Mouse (Mus musculus) limb, embryonic 13.5 days (tissue): ENCODE measurements around the gene Tk1. TPM values are rescaled to one million over a fixed set of nuclear protein-coding genes. Genes with fewer than 3 reads are reported as not detected.

Source experiments
- ATAC-seq: fragments of 200-750 bp; cut with Nextera tagmentation; 2 replicates; pipeline ENCODE4 v1.8.0; 2017; ENCODE audit warnings: low read depth, moderate number of reproducible peaks, moderate TSS enrichment; ENCODE audit not compliant: low FRiP score
- H3K27ac ChIP-seq: fragments of 300-500 bp; sonication (generic); 2 replicates; pipeline ENCODE4 v1.5.1; 2015; ENCODE audit warnings: inconsistent platforms, mild to moderate bottlenecking, moderate library complexity
- H3K27me3 ChIP-seq: fragments of 300-500 bp; sonication (generic); 2 replicates; pipeline ENCODE4 v1.6.1; 2015; ENCODE audit warnings: mild to moderate bottlenecking, inconsistent platforms
- H3K36me3 ChIP-seq: fragments of 300-500 bp; sonication (generic); 2 replicates; pipeline ENCODE4 v1.6.1; 2015; ENCODE audit warnings: inconsistent platforms, mild to moderate bottlenecking, moderate library complexity
- H3K4me1 ChIP-seq: fragments of 300-500 bp; sonication (generic); 2 replicates; pipeline ENCODE4 v1.6.1; 2015; ENCODE audit warnings: inconsistent platforms
- H3K4me2 ChIP-seq: fragments of 300-500 bp; sonication (generic); replicated peaks from 2 replicates; pipeline ENCODE4 v1.6.1; 2015; ENCODE audit warnings: inconsistent platforms, mild to moderate bottlenecking, moderate library complexity
- H3K4me3 ChIP-seq: fragments of 300-500 bp; sonication (generic); 2 replicates; pipeline ENCODE4 v1.5.1; 2015; ENCODE audit warnings: moderate library complexity, mild to moderate bottlenecking, inconsistent platforms
- H3K9ac ChIP-seq: fragments of 300-500 bp; sonication (generic); 2 replicates; pipeline ENCODE4 v1.6.1; 2015; ENCODE audit warnings: mild to moderate bottlenecking, inconsistent platforms
- H3K9me3 ChIP-seq: fragments of 300-500 bp; sonication (generic); 2 replicates; pipeline ENCODE4 v1.6.1; 2016; ENCODE audit warnings: inconsistent platforms
- WGBS: fragments of 180-500 bp; shearing (Covaris S2); methylation state at CpG from one replicate; pipeline ENCODE4 v1.1.7; 2015; 5-methylcytosine and 5-hydroxymethylcytosine counted together
- polyA plus RNA-seq: library from polyadenylated mRNA; unstranded; fragments of >200 nt; fragmentation: Nextera tagmentation; extraction: Ambion mirVana; gene quantifications from 2 replicates; pipeline ENCODE4 v1.2.1, GENCODE M21; 2015

Gene Tk1
- polyA plus RNA-seq, 1 experiment from 2014 or later, result 133 TPM

GRCm38 (mm10) chr11:117774925-117775324 lies 51.0 kb downstream of the Tk1 start:
- no peak for ATAC-seq
- Histone ChIP-seq H3K9ac (no peak overlapping the region), H3K4me1 (peaks cover 16% of the 10 kb centered on the region), H3K9me3 (no peaks in the 10 kb centered on the region), H3K36me3 (peaks cover 61% of the 10 kb centered on the region), H3K27ac (no peak overlapping the region), H3K4me2 (no peak overlapping the region), H3K4me3 (no peak overlapping the region), H3K27me3 (no peaks in the 10 kb centered on the region)
- 92% methylated on average over 10 of the region's 10 CpGs for whole genome bisulfite sequencing

GRCm38 (mm10) chr11:117772352-117772751 lies 53.5 kb downstream of the Tk1 start:
- no peak overlapping the region for H3K9ac ChIP-seq
- no peak for ATAC-seq
- H3K36me3 ChIP-seq, result peaks cover 72% of the 10 kb centered on the region
- H3K9me3 ChIP-seq, result no peaks in the 10 kb centered on the region
- no peaks in the 10 kb centered on the region for H3K4me1 ChIP-seq
- no peaks in the 10 kb centered on the region for H3K27me3 ChIP-seq
- no peak overlapping the region for H3K27ac ChIP-seq
- 96% methylated on average over 7 of the region's 7 CpGs for WGBS
- H3K4me3 ChIP-seq, result no peak overlapping the region
- no peak overlapping the region for H3K4me2 ChIP-seq

DNA sequence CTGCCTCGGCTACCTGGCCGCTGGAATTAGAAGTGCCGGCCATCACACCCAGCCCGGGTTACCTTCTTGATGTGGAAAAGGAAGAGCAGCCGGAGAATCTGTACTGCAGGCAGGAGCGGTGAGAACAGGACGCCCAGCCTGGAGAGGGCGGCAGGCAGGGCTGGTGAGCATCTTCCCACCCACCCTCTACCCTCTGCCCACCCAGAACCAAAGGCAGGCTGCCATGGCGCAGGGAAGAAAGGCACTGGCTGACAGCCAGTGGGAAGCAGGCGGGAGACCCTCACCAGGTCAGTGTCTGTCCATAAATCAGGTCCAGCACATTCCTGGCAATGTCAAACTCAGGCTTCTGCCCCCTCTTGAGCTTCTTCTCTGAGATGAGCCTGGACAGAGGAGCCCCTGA lies 55.5 kb downstream of the Tk1 start:
- 86% methylated on average over 10 of the region's 10 CpGs for WGBS
- Histone ChIP-seq H3K4me1 (no peaks in the 10 kb centered on the region), H3K36me3 (peaks cover 74% of the 10 kb centered on the region), H3K4me2 (no peak overlapping the region), H3K9ac (no peak overlapping the region), H3K27me3 (no peaks in the 10 kb centered on the region), H3K27ac (no peak overlapping the region), H3K4me3 (no peak overlapping the region), H3K9me3 (no peaks in the 10 kb centered on the region)
- ATAC-seq, result no peak

- ATAC-seq, result no peak
Measured at GRCm38 (mm10) chr11:117769683-117770047, 56.2 kb downstream of the Tk1 start.

DNA sequence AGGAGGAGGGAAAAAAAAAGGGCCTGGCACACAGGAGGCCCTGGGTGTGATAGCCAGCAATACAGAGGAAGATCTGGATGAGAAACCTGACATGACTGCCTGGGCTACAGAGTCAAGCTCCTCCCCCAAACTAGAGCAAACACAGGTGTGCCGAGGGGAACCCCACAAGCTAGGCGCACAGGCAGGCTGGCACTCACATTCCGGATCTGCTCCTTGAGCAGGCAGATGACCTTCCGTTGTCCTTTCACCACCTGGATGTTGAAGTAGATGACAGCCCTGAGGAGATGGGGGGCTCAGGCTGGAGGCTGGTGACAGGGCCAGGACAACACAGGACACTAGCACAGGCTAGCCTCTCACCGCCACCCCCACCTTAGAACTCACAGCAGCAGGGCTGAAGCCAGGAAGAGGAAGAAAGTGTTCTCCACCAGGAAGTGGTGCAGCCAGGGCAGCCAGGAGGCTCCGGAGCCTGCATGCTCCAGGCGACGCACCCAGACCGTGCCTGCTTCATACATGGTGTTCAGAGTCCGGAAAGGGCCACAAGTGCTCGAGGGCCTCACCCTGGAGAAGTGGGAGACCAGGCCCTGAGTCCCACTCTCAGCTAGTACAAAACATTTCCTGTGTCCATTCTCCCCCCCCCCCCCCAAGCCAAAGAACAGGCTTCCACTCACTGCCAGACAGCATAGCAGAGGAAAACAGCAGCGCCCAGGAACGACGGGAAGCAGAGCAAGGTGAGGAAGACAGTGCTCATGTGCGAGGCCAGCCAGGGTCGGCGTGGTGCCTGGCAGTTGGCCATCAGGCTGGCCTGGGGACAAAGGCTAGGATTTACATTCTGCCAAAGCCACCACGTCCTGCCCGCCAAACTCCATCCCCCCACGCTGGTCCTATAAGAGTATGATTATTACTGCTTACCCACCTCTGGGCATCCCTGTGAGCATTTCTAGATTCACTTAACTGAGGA lies 56.9 kb downstream of the Tk1 start:
- Histone ChIP-seq H3K27ac (no peak overlapping the region), H3K4me3 (no peak overlapping the region), H3K36me3 (peaks cover 76% of the 10 kb centered on the region), H3K4me1 (no peaks in the 10 kb centered on the region), H3K9me3 (no peaks in the 10 kb centered on the region), H3K27me3 (no peaks in the 10 kb centered on the region), H3K9ac (no peak overlapping the region), H3K4me2 (no peak overlapping the region)
- ATAC-seq, result no peak
- WGBS, result 83% methylated on average over 20 of the region's 20 CpGs

More at GRCm38 (mm10) chr11:117769683-117770047, 56.2 kb downstream of the Tk1 start:
- Histone ChIP-seq H3K4me2 (no peak overlapping the region), H3K4me1 (no peaks in the 10 kb centered on the region), H3K27ac (no peak overlapping the region), H3K36me3 (peaks cover 74% of the 10 kb centered on the region), H3K4me3 (no peak overlapping the region), H3K27me3 (no peaks in the 10 kb centered on the region), H3K9ac (no peak overlapping the region), H3K9me3 (no peaks in the 10 kb centered on the region)
- WGBS, result 88% methylated on average over 7 of the region's 7 CpGs

DNA sequence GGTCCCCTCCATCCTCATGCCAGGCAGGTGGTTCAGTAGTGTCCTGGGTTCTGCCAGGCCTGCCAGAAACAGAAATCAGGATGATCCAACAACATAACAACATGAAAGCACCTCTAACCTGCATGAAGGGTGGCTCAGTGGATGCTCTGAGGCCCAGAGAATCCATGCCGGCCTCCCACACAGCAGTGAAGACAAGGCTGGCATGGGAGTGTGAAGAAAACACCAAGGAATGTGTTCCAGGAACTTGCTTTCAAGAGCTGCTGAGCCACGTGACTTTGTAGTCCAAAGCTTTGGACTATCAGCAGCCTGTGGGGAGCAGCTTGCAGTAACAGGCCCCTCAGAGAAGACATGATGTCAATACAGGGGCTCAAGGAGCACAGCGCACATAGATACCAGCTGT lies 59.6 kb downstream of the Tk1 start:
- WGBS, result 91% methylated on average over 3 of the region's 3 CpGs

More for the DNA sequence above, 59.6 kb downstream of the Tk1 start:
- H3K9ac ChIP-seq, result no peak overlapping the region
- no peak overlapping the region for H3K4me3 ChIP-seq
- no peak overlapping the region for H3K27ac ChIP-seq
- H3K4me2 ChIP-seq, result no peak overlapping the region
- no peaks in the 10 kb centered on the region for H3K4me1 ChIP-seq
- H3K9me3 ChIP-seq, result no peaks in the 10 kb centered on the region
- H3K36me3 ChIP-seq, result peaks cover 71% of the 10 kb centered on the region
- no peaks in the 10 kb centered on the region for H3K27me3 ChIP-seq
- no peak for ATAC-seq

Other genes starting within 250 kb of the Tk1 start
- 19.3 and 19.6 TPM in 2 replicates for gene Tnrc6c, start 171.8 kb downstream of the Tk1 start, polyA plus RNA-seq
- 0.81 and 1.4 TPM in 2 replicates for gene Tmc8, start 44.0 kb downstream of the Tk1 start, polyA plus RNA-seq
- gene Tmc6, start 43.9 kb downstream of the Tk1 start, polyA plus RNA-seq, result 19.0 and 23.9 TPM in 2 replicates
- 0.41 and 0.60 TPM in 2 replicates for gene 6030468B19Rik, start 28.4 kb downstream of the Tk1 start, polyA plus RNA-seq
- gene Gm20708, start 16.4 kb downstream of the Tk1 start, polyA plus RNA-seq, result 0.60 and 0.72 TPM in 2 replicates
- gene Syngr2, start 16.4 kb downstream of the Tk1 start, polyA plus RNA-seq, result 38.4 and 39.5 TPM in 2 replicates
- gene Afmid, start 168 bp downstream of the Tk1 start, polyA plus RNA-seq, result 5.6 and 6.2 TPM in 2 replicates
- gene Birc5, start 23.2 kb upstream of the Tk1 start, polyA plus RNA-seq, result 307 and 322 TPM in 2 replicates
- not detected in 2 replicates for gene Tmem235, start 34.7 kb upstream of the Tk1 start, polyA plus RNA-seq
- 3.4 and 3.6 TPM in 2 replicates for gene Tha1, start 47.4 kb upstream of the Tk1 start, polyA plus RNA-seq
- gene Socs3, start 144.0 kb upstream of the Tk1 start, polyA plus RNA-seq, result 15.6 and 15.8 TPM in 2 replicates
- gene Pgs1, start 160.2 kb upstream of the Tk1 start, polyA plus RNA-seq, result 34.4 and 35.7 TPM in 2 replicates